Mouse (Mus musculus): ENCODE data around the gene Trim12c. TPM values are rescaled to one million over a fixed set of nuclear protein-coding genes. Genes with fewer than 3 reads are reported as not detected.

The Trim12c gene
- total and polyA plus RNA-seq, 3 experiments, result 5.0 to 6.9 TPM; not detected in 1

- H3K4me3 ChIP-seq (ENCODE audit: control insufficient read depth in 1 of 2, insufficient read depth in 1 of 2, low read depth in 2 of 2, low read length in 2 of 2), result no peak overlapping the region
- H3K27ac ChIP-seq (ENCODE audit: control insufficient read depth, low read depth, low read length), result no peak overlapping the region
Measured at GRCm38 (mm10) chr7:104401140-104401539, 48.0 kb upstream of the Trim12c start.

DNA sequence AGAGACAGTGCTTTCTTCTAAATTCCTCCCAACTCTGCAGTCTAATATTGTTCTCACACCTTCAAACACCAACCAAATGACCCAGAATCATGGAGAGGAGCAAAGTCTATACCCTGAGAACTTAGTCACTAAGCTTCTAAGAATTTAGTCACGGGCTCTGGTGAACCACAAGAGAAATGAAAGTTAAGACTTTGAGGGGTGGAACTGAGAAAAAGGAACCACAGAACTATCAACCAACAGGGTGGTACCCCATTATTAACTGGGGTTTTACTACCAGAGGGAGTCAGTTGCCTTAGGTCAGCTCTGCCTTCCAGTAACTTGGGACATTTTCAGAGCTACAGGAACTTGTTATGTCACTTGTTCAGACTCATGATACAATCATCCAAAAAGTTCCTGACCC lies 47.5 kb upstream of the Trim12c start, which contains the start of gene Trim30c:
TSS of gene Trim30c (minus strand) at position 140 of the 400 bp plus-strand sequence.
- no peak for TF ChIP-seq MEF2A (IDR thresholded peaks at IDR 0.05; ENCODE audit: extremely low read depth, insufficient replicate concordance, low read depth, low read length, poor library complexity, severe bottlenecking)
- no peak for TF ChIP-seq MYB (IDR thresholded peaks at IDR 0.05; ENCODE audit: low read depth, low read length)
- TF ChIP-seq SIN3A (IDR thresholded peaks at IDR 0.05; ENCODE audit: low read length), result no peak
- H3K27ac ChIP-seq (ENCODE audit: control insufficient read depth, low read depth, low read length), result no peak within 1 kb of the TSS
- H3K4me3 ChIP-seq (ENCODE audit: control insufficient read depth in 1 of 2, insufficient read depth in 1 of 2, low read depth in 2 of 2, low read length in 2 of 2), result peak within 1 kb of the TSS in 1 of 2 experiments; percentile 21; a peak in 1 of 4 replicates

More at GRCm38 (mm10) chr7:104401140-104401539, 48.0 kb upstream of the Trim12c start:
- no peaks in the 10 kb centered on the region for H3K9me3 ChIP-seq (replicated peaks; ENCODE audit: insufficient read depth, low read length)
- H3K27me3 ChIP-seq (ENCODE audit: control insufficient read depth in 1 of 2, insufficient read depth in 2 of 2, low read length in 2 of 2), result no peaks in the 10 kb centered on the region; a peak in 1 of 4 replicates
- no peaks in the 10 kb centered on the region for H3K79me2 ChIP-seq (ENCODE audit: control insufficient read depth, insufficient read depth, low read length, poor library complexity)
- no peaks in the 10 kb centered on the region for H3K36me3 ChIP-seq (ENCODE audit: control insufficient read depth in 1 of 2, insufficient read depth in 2 of 2, low read length in 2 of 2)
- TF ChIP-seq UBTF (IDR thresholded peaks at IDR 0.05; ENCODE audit: borderline replicate concordance, insufficient read depth, low read depth, low read length) (no peak), MAZ (IDR thresholded peaks at IDR 0.05; ENCODE audit: low read depth, low read length) (no peak), ZKSCAN1 (IDR thresholded peaks at IDR 0.05; ENCODE audit: low read depth, low read length) (no peak), USF2 (IDR thresholded peaks at IDR 0.05; ENCODE audit: borderline replicate concordance in 1 of 2, insufficient read depth in 1 of 2, low read depth in 1 of 2, low read length in 2 of 2) (no peak), GABPA (IDR thresholded peaks at IDR 0.05; ENCODE audit: low read depth, low read length) (no peak)
- no peaks in the 10 kb centered on the region for H3K4me1 ChIP-seq (ENCODE audit: control insufficient read depth in 1 of 2, insufficient read depth in 2 of 2, low read length in 2 of 2)
- no peak overlapping the region for H3K9ac ChIP-seq (ENCODE audit: control insufficient read depth, low read depth, low read length, poor library complexity, severe bottlenecking)
- no peak for DNase-seq (ENCODE audit: low read depth, low spot score)

DNA sequence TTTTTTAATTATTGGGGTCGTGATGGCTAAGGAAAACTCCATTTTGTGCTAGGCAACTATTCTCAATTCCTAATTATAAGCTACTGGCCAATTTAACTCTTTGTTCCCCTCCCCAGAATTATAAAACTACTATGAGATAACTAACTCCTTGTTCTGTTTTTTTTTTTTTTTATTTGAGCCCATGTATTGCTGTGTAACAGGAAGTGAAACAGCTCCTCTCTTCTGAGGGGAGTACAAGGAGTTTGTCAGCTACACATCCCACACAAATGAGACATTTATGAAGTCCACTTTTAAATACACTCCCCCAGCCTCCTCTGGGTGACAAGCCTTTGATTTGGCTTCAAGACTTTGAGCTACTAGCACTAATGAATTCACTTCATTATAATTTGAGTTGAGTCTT lies 45.3 kb upstream of the Trim12c start:
- peak; percentile 6 for DNase-seq (ENCODE audit: low read depth, low spot score)
- no peaks in the 10 kb centered on the region for H3K9me3 ChIP-seq (replicated peaks; ENCODE audit: insufficient read depth, low read length)
- peaks cover 0 to 2% of the 10 kb centered on the region in 2 experiments; a peak in 1 of 4 replicates for H3K27me3 ChIP-seq (ENCODE audit: control insufficient read depth in 1 of 2, insufficient read depth in 2 of 2, low read length in 2 of 2)
- no peaks in the 10 kb centered on the region for H3K4me1 ChIP-seq (ENCODE audit: control insufficient read depth in 1 of 2, insufficient read depth in 2 of 2, low read length in 2 of 2)
- H3K79me2 ChIP-seq (ENCODE audit: control insufficient read depth, insufficient read depth, low read length, poor library complexity), result no peaks in the 10 kb centered on the region
- no peaks in the 10 kb centered on the region for H3K36me3 ChIP-seq (ENCODE audit: control insufficient read depth in 1 of 2, insufficient read depth in 2 of 2, low read length in 2 of 2)
- H3K27ac ChIP-seq (ENCODE audit: control insufficient read depth, low read depth, low read length), result no peak overlapping the region
- H3K9ac ChIP-seq (ENCODE audit: control insufficient read depth, low read depth, low read length, poor library complexity, severe bottlenecking), result no peak overlapping the region
- TF ChIP-seq ZNF384 (IDR thresholded peaks at IDR 0.05; ENCODE audit: low read depth, low read length), result peak; percentile 89
- TF ChIP-seq UBTF (IDR thresholded peaks at IDR 0.05; ENCODE audit: borderline replicate concordance, insufficient read depth, low read depth, low read length), result no peak
- no peak overlapping the region for H3K4me3 ChIP-seq (ENCODE audit: control insufficient read depth in 1 of 2, insufficient read depth in 1 of 2, low read depth in 2 of 2, low read length in 2 of 2)

More for the DNA sequence above, 47.5 kb upstream of the Trim12c start, which contains the start of gene Trim30c:
- H3K36me3 ChIP-seq (ENCODE audit: control insufficient read depth in 1 of 2, insufficient read depth in 2 of 2, low read length in 2 of 2), result no peaks in the 10 kb centered on the region
- H3K9me3 ChIP-seq (replicated peaks; ENCODE audit: insufficient read depth, low read length), result no peaks in the 10 kb centered on the region
- H3K27me3 ChIP-seq (ENCODE audit: control insufficient read depth in 1 of 2, insufficient read depth in 2 of 2, low read length in 2 of 2), result no peaks in the 10 kb centered on the region; a peak in 1 of 4 replicates
- H3K79me2 ChIP-seq (ENCODE audit: control insufficient read depth, insufficient read depth, low read length, poor library complexity), result no peaks in the 10 kb centered on the region
- peak; percentile 5 for DNase-seq (ENCODE audit: low read depth, low spot score)
- no peak within 1 kb of the TSS for H3K9ac ChIP-seq (ENCODE audit: control insufficient read depth, low read depth, low read length, poor library complexity, severe bottlenecking)
- no peaks in the 10 kb centered on the region for H3K4me1 ChIP-seq (ENCODE audit: control insufficient read depth in 1 of 2, insufficient read depth in 2 of 2, low read length in 2 of 2)
